Mouse (Mus musculus) heart, adult 2 months (tissue): ENCODE results near the gene Icam1. TPM values are rescaled to one million over a fixed set of nuclear protein-coding genes. Genes with fewer than 3 reads are reported as not detected.

Source experiments
- DNase-seq, 2 experiments: peaks; one replicate each; pipeline ENCODE4 v3.0.0; 2021
- H3K27ac ChIP-seq: fragments of 200-600 bp; 2 replicates; pipeline ENCODE4 v1.8.1; 2022
- H3K27me3 ChIP-seq: fragments of 200-500 bp; 2 replicates; pipeline ENCODE4 v1.6.1; 2012; ENCODE audit warnings: mild to moderate bottlenecking, low read length, inconsistent platforms, mixed read lengths; ENCODE audit not compliant: control insufficient read depth, insufficient read depth
- H3K36me3 ChIP-seq: fragments of 200-500 bp; 2 replicates; pipeline ENCODE4 v1.6.1; 2012; ENCODE audit warnings: low read length, inconsistent platforms; ENCODE audit not compliant: control insufficient read depth, insufficient read depth
- H3K4me1 ChIP-seq: fragments of 200-500 bp; 2 replicates; pipeline ENCODE4 v1.6.1; 2011; ENCODE audit warnings: low read length; ENCODE audit not compliant: control insufficient read depth, insufficient read depth
- H3K4me3 ChIP-seq: fragments of 200-600 bp; 2 replicates; pipeline ENCODE4 v1.8.1; 2022
- H3K79me2 ChIP-seq: fragments of 200-500 bp; replicated peaks from 2 replicates; pipeline ENCODE4 v1.6.1; 2012; ENCODE audit warnings: mild to moderate bottlenecking, inconsistent platforms, low read length, moderate library complexity, mixed read lengths; ENCODE audit not compliant: control insufficient read depth, insufficient read depth
- H3K9ac ChIP-seq: fragments of 200-500 bp; 2 replicates; pipeline ENCODE4 v1.6.1; 2012; ENCODE audit warnings: low read depth, mild to moderate bottlenecking, control low read depth, inconsistent platforms, low read length, mixed read lengths
- CTCF ChIP-seq: fragments of 200-600 bp; IDR thresholded peaks from 2 replicates; pipeline ENCODE4 v1.8.1; 2022; ENCODE audit warnings: antibody characterized with exemption, mild to moderate bottlenecking, moderate library complexity
- EP300 ChIP-seq: fragments of 200-500 bp; IDR thresholded peaks from 2 replicates; pipeline ENCODE4 v1.6.1; 2011; ENCODE audit warnings: low read depth, low read length, control low read depth; ENCODE audit not compliant: insufficient read depth
- POLR2A ChIP-seq: fragments of 200-500 bp; IDR thresholded peaks from 2 replicates; pipeline ENCODE4 v1.6.1; 2011; ENCODE audit warnings: mild to moderate bottlenecking, low read depth, low read length, control low read depth; ENCODE audit not compliant: insufficient read depth
- WGBS: fragments of 180-500 bp; shearing (Covaris S2); methylation state at CpG from one replicate; pipeline ENCODE4 v1.1.7; 2018; 5-methylcytosine and 5-hydroxymethylcytosine counted together
- intact Hi-C: fragments of 180-260 bp; cut with DNase I; formaldehyde crosslinking; loops from one replicate; pipeline ENCODE4 v1.15.1; 2025
- long read RNA-seq: library from polyadenylated mRNA; stranded (forward); transcript quantifications from one replicate; pipeline ENCODE4 v2.0.0, GENCODE M21; 2021
- polyA plus RNA-seq: library from polyadenylated mRNA; depleted of rRNA; stranded (reverse); fragments of >200 nt; gene quantifications from 2 replicates; pipeline ENCODE4 v1.2.3, GENCODE M21; 2012; rRNA removed
- total RNA-seq, 2 experiments: library from RNA; stranded (reverse); gene quantifications; 2 replicates each; pipeline ENCODE4 v1.2.3; 2021

The Icam1 gene
- total RNA-seq (1 to 10 TPM; 7.6 to 9.2 TPM), polyA plus RNA-seq (12.4 and 15.3 TPM in 2 replicates)
- long read RNA-seq, partial matches to known transcripts: 0 of 5 reads
- long read RNA-seq, other reads (novel, unspliced or antisense): 1 of 5 reads

- Histone ChIP-seq H3K27me3 (no peaks in the 10 kb centered on the region), H3K27ac (peak within 1 kb of the TSS; percentile 74), H3K4me1 (peaks cover 13% of the 10 kb centered on the region), H3K79me2 (no peaks in the 10 kb centered on the region), H3K4me3 (peak within 1 kb of the TSS; percentile 45), H3K36me3 (no peaks in the 10 kb centered on the region), H3K9ac (peak within 1 kb of the TSS; percentile 53)
- TF ChIP-seq EP300: no peak
- peak; percentile 90 for TF ChIP-seq POLR2A
- 2% methylated on average over 30 of the region's 30 CpGs for whole genome bisulfite sequencing
- DNase-seq: peak; percentile 83 to 86
- intact Hi-C loops: loop anchor here (2.0 kb wide), 1 partner anchor 13 kb away; the partner anchor contains the start of gene Icam4
Measured at GRCm38 (mm10) chr9:21015571-21016130, at the start of gene Icam1. Gene Icam1 (plus strand): TSS chr9:21015985.

DNA sequence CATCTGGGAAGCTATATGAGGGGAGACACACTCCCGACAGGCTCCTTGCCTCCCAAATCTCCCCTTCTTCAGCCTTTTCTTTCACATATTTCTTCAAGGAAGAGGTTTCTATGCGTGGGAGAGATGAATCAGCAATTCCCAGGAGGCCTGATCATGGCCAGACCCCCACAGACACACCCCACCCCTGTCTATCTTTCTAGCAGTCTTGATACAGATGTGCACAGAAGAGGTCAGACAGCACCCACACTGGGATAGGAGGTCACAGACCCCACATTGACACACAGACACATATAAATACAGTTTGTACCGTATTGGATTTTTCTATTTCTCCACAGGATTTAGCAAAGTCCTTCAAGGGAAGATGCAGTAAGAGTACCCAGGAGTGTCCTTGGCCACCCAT is 49.8 kb upstream of the Icam1 start:
- DNase-seq: no peak
- intact Hi-C loops: no loop called here
- no peaks in the 10 kb centered on the region for H3K4me1 ChIP-seq
- WGBS: 69% methylated on average over 3 of the region's 3 CpGs
- no peak overlapping the region for H3K27ac ChIP-seq
- H3K27me3 ChIP-seq: no peaks in the 10 kb centered on the region
- no peak overlapping the region for H3K9ac ChIP-seq
- H3K79me2 ChIP-seq: no peaks in the 10 kb centered on the region; the same call in 1 of the 2 replicates
- H3K4me3 ChIP-seq: no peak overlapping the region
- TF ChIP-seq POLR2A (no peak), CTCF (no peak), EP300 (no peak)
- no peaks in the 10 kb centered on the region for H3K36me3 ChIP-seq

GRCm38 (mm10) chr9:20966747-20967146 is 49.0 kb upstream of the Icam1 start:
- H3K79me2 ChIP-seq: no peaks in the 10 kb centered on the region; the same call in 1 of the 2 replicates
- no peak overlapping the region for H3K27ac ChIP-seq
- H3K4me1 ChIP-seq: no peaks in the 10 kb centered on the region; the same call in 1 of the 2 replicates
- WGBS: 73% methylated on average over 5 of the region's 5 CpGs
- no peak overlapping the region for H3K4me3 ChIP-seq
- H3K27me3 ChIP-seq: no peaks in the 10 kb centered on the region
- DNase-seq: no peak
- intact Hi-C loops: no loop called here
- no peaks in the 10 kb centered on the region for H3K36me3 ChIP-seq
- TF ChIP-seq CTCF (no peak), EP300 (no peak), POLR2A (no peak)
- H3K9ac ChIP-seq: no peak overlapping the region

DNA sequence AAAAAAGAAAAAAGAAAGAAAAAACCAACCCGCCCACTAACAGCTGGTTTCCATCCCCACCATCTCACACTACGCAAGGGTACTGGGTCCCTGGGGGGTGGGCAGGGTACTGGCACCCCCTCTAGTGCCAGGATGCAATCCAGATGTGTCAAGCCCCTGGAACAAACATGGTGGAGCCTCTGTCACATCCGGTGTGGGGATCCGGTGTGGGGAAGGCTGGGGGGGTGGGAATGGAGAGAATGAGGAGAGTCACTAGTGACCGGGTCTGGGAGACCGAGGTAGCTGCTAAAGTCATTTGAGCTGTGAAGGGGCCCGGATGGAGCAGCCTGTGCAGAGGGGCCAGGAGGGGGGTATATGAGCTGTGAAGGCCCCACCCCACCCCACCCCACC is 44.0 kb upstream of the Icam1 start:
- Histone ChIP-seq H3K27ac (peak overlapping the region; percentile 78), H3K79me2 (no peaks in the 10 kb centered on the region; the same call in 1 of the 2 replicates), H3K4me3 (no peak overlapping the region), H3K36me3 (no peaks in the 10 kb centered on the region), H3K9ac (no peak overlapping the region), H3K4me1 (peaks cover 4% of the 10 kb centered on the region), H3K27me3 (no peaks in the 10 kb centered on the region)
- WGBS: 69% methylated on average over 7 of the region's 7 CpGs
- peak; percentile 60 to 66 for DNase-seq
- TF ChIP-seq POLR2A (peak; percentile 22; the same call in 1 of the 2 replicates), CTCF (no peak), EP300 (no peak)
- intact Hi-C loops: no loop called here

- Histone ChIP-seq H3K36me3 (no peaks in the 10 kb centered on the region), H3K79me2 (no peaks in the 10 kb centered on the region; the same call in 1 of the 2 replicates), H3K27me3 (no peaks in the 10 kb centered on the region), H3K4me3 (peak overlapping the region; percentile 28; the same call in 1 of the 2 replicates), H3K27ac (peak overlapping the region; percentile 78), H3K4me1 (peaks cover 7% of the 10 kb centered on the region), H3K9ac (peak overlapping the region; percentile 33; the same call in 1 of the 2 replicates)
- 41% methylated on average over 28 of the region's 28 CpGs for WGBS
- intact Hi-C loops: no loop called here
- DNase-seq: peak; percentile 72 to 76
- no peak for TF ChIP-seq EP300
- TF ChIP-seq POLR2A: peak; percentile 42; the same call in 1 of the 2 replicates
Measured at GRCm38 (mm10) chr9:20972141-20972992, 43.4 kb upstream of the Icam1 start.
